Mouse (Mus musculus): ENCODE results near the gene Poldip2. TPM values are rescaled to one million over a fixed set of nuclear protein-coding genes. Genes with fewer than 3 reads are reported as not detected.

Poldip2 gene
- polyA plus RNA-seq, 1 experiment from 2014 or later = 168 TPM

Other genes starting within 250 kb of the Poldip2 start
- gene BC030499, start 221.4 kb upstream of the Poldip2 start, polyA plus RNA-seq (2016; fragmentation: Nextera tagmentation; extraction: Ambion mirVana) = 0.24 and 0.29 TPM in 2 replicates
- gene Spag5, start 210.7 kb upstream of the Poldip2 start, polyA plus RNA-seq (2016; fragmentation: Nextera tagmentation; extraction: Ambion mirVana) = 47.6 and 51.8 TPM in 2 replicates
- 1.8 and 4.6 TPM in 2 replicates for gene Aldoc, start 189.2 kb upstream of the Poldip2 start, polyA plus RNA-seq (2016; fragmentation: Nextera tagmentation; extraction: Ambion mirVana)
- gene Pigs, start 183.8 kb upstream of the Poldip2 start, polyA plus RNA-seq (2016; fragmentation: Nextera tagmentation; extraction: Ambion mirVana) = 59.9 and 67.2 TPM in 2 replicates
- gene Unc119, start 168.7 kb upstream of the Poldip2 start, polyA plus RNA-seq (2016; fragmentation: Nextera tagmentation; extraction: Ambion mirVana) = 80.0 and 80.6 TPM in 2 replicates
- not detected in 2 replicates for gene Foxn1, start 125.6 kb upstream of the Poldip2 start, polyA plus RNA-seq (2016; fragmentation: Nextera tagmentation; extraction: Ambion mirVana)
- not detected in 2 replicates for gene Slc13a2, start 90.0 kb upstream of the Poldip2 start, polyA plus RNA-seq (2016; fragmentation: Nextera tagmentation; extraction: Ambion mirVana)
- 17.8 and 18.5 TPM in 2 replicates for gene Slc46a1, start 46.5 kb upstream of the Poldip2 start, polyA plus RNA-seq (2016; fragmentation: Nextera tagmentation; extraction: Ambion mirVana)
- 36.4 and 37.0 TPM in 2 replicates for gene Sarm1, start 14.4 kb upstream of the Poldip2 start, polyA plus RNA-seq (2016; fragmentation: Nextera tagmentation; extraction: Ambion mirVana)
- gene Vtn, start 13.1 kb upstream of the Poldip2 start, polyA plus RNA-seq (2016; fragmentation: Nextera tagmentation; extraction: Ambion mirVana) = 99.7 and 135 TPM in 2 replicates
- gene Sebox, start 8.7 kb upstream of the Poldip2 start, polyA plus RNA-seq (2016; fragmentation: Nextera tagmentation; extraction: Ambion mirVana) = not detected in 2 replicates
- gene Tmem199, start within 50 bp of the Poldip2 start, polyA plus RNA-seq (2016; fragmentation: Nextera tagmentation; extraction: Ambion mirVana) = 88.5 and 89.7 TPM in 2 replicates
- gene Tnfaip1, start 24.1 kb downstream of the Poldip2 start, polyA plus RNA-seq (2016; fragmentation: Nextera tagmentation; extraction: Ambion mirVana) = 62.7 and 65.3 TPM in 2 replicates
- gene Ift20, start 24.2 kb downstream of the Poldip2 start, polyA plus RNA-seq (2016; fragmentation: Nextera tagmentation; extraction: Ambion mirVana) = 104 and 111 TPM in 2 replicates
- gene Tmem97, start 38.6 kb downstream of the Poldip2 start, polyA plus RNA-seq (2016; fragmentation: Nextera tagmentation; extraction: Ambion mirVana) = 47.2 and 51.7 TPM in 2 replicates
- gene Nlk, start 185.2 kb downstream of the Poldip2 start, polyA plus RNA-seq (2016; fragmentation: Nextera tagmentation; extraction: Ambion mirVana) = 25.4 and 26.0 TPM in 2 replicates
- 31.0 and 35.6 TPM in 2 replicates for gene Ccnq, start 239.5 kb downstream of the Poldip2 start, polyA plus RNA-seq (2016; fragmentation: Nextera tagmentation; extraction: Ambion mirVana)